Mouse (Mus musculus) T-helper 1 cell (primary cell): ENCODE data around the gene Zc3h6.
"Not testable (repeated sequence)": the region's sequence is repeated elsewhere in the genome, so short reads cannot be mapped to it uniquely, and the experiment has no call there.

Experiments used
- in situ Hi-C: fragments of 300-600 bp; cut with MboI, MseI; formaldehyde crosslinking; loops from one replicate; pipeline ENCODE4 v1.15.1; 2025; ENCODE audit warnings: high pct_unique_total_duplicates

The Zc3h6 gene

GRCm38 (mm10) chr2:128966641-128967580, at the start of gene Zc3h6:
Zc3h6 (plus strand) TSS chr2:128967402.
- in situ Hi-C loops = no loop called here

DNA sequence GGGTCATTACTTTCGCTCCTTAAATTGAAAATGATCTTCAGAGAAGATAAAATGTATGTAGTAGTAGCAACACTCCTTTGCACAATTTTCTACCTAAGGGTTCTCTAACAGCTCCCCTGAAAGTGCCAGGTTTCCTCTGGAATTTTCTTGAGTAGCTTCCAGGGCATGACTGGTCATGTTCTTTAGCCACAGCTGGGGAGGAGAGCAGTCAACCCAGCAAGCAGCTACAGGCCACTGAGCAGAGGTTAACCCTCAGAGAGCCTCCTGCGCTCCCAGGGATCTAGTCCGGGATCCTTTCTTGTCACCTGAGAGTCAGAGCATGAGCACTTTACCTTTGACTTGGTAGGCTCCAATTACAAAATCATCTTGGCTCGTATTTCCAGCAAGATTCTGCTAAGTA, 42.4 kb upstream of the Zc3h6 start:
- in situ Hi-C loops = no loop called here

DNA sequence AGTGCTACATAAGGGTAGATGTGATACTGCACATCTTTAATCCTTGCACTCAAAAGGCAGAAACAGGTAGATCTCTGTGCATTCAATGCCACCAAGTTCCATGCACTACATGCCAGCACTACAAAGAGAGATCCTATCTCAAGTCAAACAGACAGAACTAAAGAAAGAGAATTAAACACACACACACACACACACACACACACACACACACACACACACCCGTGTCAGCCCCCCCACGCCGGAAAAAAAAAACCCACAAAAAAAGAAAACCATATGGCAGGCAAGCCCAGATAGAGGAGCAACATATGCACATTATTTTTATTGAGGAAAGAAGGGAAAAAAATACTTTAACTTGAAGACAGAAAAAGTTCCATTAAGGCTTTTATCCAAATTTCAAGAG, 38.8 kb upstream of the Zc3h6 start:
- in situ Hi-C loops = no loop called here

- in situ Hi-C loops = no loop called here
Observed at GRCm38 (mm10) chr2:128930704-128931103, 36.5 kb upstream of the Zc3h6 start.

DNA sequence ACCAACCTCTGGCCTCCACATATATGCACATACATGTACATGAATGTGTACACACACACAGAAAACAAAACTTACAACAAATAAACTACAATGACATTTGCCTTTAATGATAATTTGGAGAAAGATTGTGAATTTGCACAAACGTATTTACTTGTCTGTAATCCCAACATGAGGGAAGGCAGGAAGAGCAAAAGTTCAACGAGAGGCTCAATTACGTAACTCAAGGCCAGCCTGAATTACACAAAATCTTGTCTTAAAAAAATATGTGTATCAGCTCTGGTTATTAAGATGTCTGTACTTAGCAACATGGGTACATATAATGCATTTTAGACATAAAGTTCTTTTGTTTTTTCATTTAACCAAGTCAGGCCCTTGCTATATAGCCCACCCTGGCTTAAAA, 30.9 kb upstream of the Zc3h6 start:
- in situ Hi-C loops = no loop called here

- in situ Hi-C loops = no loop called here
Observed at GRCm38 (mm10) chr2:128943538-128944528, 23.4 kb upstream of the Zc3h6 start, which contains the start of gene Zc3h8. Zc3h8 (minus strand) TSS chr2:128944077.

GRCm38 (mm10) chr2:128947962-128948588, 19.1 kb upstream of the Zc3h6 start:
- in situ Hi-C loops = loop anchor here (5.0 kb wide), 1 partner anchor 109 kb away; no protein-coding TSS in a partner anchor

DNA sequence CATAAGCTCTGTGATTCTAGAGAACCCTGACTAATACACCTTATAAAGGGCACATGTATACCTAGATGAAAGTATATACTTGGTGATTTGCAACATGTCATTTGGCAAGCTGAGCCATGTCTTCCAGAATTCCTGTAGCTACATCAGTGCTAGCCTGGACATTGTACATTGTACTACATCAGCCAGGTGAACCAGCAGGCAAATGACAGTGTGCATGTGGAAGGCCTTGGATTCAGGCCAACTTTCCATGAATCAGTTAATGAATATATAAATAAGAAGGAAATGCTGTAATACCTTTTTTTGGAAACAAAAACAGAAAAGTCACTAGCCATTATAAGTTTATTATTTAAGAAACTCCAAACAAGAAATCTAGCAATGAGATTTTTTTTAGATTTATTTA, 13.0 kb upstream of the Zc3h6 start:
- in situ Hi-C loops = no loop called here

DNA sequence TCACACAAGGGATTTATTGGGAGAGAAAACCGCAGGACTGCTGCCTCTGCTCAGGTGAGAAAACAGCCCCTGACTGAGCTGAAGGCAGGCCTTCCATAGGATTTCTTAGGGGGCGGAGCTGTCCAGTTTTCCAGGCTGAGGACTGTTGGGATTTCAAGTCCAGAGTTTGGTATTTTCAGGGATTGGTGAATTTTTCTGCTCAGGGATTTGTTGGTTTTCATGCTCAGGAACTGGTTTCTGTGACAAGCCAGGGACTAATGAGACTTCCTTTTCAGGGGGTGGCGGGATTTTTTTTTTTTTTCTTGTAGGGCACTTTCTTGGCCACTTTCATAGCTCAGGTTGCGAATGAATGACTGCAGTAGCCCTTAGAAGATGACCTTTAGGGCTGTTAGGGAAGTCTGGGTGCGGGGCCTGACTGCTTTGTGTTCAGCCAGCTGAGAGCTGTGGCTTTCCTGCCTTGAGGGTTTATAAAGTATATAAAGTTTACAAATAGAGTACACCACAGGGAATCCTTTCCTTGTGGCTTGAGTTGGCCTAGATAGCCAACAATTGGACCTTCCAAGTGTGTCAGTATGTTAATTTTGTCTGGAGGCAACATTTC, 1.6 kb upstream of the Zc3h6 start:
- in situ Hi-C loops = no loop called here

DNA sequence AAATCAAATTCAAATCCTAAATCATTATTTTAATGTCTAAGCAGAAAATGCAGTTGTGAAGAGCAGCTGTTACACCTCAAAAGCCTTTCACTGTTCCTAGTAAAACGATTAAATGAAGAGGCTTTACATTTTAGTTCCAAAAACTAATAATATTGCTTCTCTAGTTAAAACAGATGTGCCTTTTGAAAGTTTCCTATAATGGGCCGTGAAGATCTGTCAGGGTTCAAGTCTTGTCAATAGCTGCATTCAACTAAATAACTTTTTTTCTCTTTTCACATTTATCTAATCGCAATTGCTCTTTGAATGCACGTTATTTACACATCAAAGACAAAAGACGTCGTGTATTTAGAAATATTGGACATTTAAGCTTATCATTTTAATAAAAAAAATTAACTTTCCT, 966 bp upstream of the Zc3h6 start:
- in situ Hi-C loops = no loop called here

DNA sequence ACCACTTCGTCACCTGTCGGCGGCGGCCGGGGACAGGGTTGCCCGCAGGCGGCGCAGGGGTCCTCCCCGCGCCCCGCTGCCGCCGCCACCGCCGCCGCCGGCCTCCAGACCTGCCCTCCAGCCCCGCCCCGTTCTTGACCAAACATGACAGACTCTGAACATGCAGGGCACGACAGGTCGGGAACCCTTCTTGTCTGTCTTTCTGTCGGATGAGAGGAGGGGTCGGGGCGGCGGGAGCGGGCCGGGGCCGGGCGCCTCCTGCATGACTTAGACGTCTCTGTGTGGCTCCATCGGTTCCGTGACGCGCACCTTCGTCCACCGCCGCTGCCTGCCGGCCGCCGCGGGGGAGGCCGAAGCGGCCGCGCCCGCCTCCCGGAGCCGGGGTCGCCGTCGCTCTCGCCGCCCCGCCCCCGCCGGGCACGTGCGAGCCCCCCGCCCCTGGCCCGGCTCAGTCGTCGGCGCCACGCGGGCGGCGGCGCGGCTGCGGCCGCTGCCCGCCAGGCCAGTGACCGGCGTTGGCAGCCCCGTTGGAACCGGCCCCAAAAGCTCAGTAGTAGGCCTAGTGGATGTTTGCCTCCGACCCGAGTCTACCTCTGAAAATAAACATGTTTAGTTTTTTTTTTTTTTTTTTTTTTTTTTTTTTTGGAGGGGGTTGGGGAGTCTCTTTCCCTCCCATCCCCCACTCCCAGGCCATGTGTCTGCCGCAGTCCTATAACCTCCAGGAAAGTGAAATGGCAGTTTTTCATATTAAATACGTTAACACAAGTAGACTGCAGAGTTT, 649 bp downstream of the Zc3h6 start, which contains the start of gene Gm10762:
Gene Gm10762, minus strand, starts transcription at position 65 of the 781 bp plus-strand sequence.
- in situ Hi-C loops = no loop called here

GRCm38 (mm10) chr2:128968475-128969083, 1.4 kb downstream of the Zc3h6 start:
- in situ Hi-C loops = no loop called here

- in situ Hi-C loops = no loop called here
Observed at GRCm38 (mm10) chr2:128972301-128972700, 5.1 kb downstream of the Zc3h6 start.

GRCm38 (mm10) chr2:128975572-128975971, 8.4 kb downstream of the Zc3h6 start:
- in situ Hi-C loops = no loop called here

DNA sequence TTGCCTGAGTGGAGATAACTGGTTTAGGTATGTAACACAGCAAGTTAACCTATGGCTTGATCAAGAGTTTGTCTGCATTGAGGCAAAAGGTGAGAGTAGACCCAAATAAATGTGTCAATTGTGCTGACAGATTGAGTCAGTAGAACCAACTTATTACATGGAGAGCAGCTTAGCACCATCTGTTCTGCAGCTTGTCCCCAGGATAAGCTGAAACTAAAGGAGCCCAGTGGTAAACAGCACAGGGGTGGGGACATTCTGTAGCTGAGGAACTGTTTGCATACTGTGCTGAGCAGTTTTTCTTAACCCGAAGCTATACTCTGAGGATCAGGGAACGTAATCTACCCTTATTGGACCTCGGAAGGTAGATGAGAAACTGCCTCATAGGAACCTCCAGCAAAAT, 17.5 kb downstream of the Zc3h6 start:
- in situ Hi-C loops = no loop called here

DNA sequence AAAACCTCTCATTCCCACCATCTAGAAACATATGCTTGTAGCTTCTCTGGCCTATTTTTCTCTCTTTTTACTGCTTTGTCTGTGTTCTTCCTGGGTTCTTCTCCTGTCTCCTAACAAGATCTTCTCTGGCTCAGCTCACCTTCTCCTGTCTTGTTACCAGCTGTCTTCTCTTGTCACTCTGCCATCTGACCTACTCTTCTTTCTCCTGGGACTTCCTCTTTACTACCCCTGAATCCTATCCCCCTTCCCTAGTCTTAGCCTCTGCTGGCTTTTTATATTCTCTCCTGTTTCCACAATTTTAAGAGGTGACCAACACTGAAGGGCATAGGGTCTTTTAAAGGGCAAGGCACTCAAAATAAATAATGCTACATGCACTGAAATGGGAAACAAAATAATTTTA, 37.7 kb downstream of the Zc3h6 start:
- in situ Hi-C loops = no loop called here

GRCm38 (mm10) chr2:129006194-129006749, 39.1 kb downstream of the Zc3h6 start:
- in situ Hi-C loops = no loop called here

DNA sequence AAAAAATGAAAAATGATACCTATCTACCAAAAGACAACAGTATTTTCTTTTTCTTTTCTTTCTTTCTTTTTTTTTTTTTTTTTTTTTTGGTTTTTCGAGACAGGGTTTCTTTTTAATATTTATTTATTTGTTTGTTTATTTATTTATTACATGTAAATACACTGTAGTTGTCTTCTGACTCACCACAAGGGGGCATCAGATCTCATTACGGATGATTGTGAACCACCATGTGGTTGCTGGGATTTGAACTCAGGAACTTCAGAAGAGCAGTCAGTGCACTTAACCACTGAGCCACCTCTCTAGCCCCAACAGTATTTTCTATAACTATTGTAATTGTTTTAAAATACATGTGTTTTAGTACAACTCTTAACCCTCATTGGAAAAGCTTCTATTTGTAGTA, 41.7 kb downstream of the Zc3h6 start:
- in situ Hi-C loops = not testable (repeated sequence)

DNA sequence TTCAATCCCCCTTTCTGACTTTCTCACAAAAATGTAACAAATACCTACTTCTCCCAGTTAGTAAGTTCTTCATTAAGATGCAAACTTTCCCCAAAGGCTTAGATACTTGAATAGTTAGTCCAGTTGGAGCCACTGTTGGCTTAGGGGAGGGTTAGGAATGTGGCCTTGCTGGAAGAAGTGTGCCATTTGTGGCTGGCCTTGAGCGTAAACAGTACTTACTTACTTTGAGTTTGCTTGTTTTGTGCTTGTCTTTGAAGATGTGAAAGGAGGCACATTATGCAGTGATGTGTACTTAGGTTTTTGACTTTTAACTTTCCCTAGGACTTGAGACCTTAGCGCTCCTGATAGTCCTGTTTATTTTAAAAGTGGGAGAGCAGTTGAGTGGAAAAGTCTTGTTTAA, 52.9 kb downstream of the Zc3h6 start:
- in situ Hi-C loops = no loop called here

DNA sequence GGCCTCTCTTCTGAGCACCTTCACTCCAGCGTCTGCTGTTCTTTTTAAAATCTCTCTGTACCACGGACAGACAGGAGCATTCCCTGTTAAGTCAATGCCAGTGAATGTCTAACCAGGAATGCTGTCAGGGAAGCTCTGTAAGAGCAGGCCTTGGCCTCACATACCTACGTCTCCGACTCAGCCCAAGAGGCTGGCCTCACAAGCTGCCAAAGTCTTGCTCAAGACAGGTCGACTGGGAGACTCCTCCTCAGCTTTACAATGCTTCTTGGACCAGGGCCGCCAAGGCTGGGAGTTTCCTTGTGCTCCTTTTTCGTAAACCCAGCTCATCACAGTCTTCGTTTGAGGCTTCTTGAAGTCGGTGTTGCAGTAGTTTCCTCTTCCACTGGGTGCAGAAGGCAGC, 57.6 kb downstream of the Zc3h6 start:
- in situ Hi-C loops = no loop called here
